Mouse (Mus musculus) urinary bladder, postnatal 36 days (tissue): ENCODE measurements around the gene Pygo2.

Experiments used
- DNase-seq, 2 experiments: peaks; one replicate each; pipeline ENCODE4 v3.0.0; 2022; ENCODE audit warnings: low spot score in 2 of 2, mixed read lengths in 1 of 2

Pygo2 gene

DNA sequence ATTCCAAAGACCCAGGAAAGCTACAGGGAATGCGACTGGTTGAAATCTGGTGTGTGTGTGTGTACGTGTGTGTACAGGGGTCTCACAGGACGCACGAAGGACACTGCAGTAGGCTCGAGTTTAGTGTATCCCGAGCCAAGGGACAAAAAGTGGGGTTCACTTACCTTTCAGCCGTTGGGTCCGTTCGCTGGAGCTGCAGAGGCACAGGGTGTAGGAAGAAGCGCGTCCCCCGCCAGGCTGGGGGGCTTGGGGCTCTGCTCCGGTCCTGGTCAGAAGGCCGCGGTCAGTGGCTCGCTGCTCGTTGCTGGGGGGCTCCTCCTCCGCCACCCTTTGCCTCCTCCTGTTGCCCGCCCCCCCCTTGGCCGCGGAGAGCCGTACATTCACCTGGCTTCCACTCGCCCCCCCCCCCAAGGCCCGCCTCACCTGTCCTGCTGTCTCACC is 37.1 kb upstream of the Pygo2 start:
- peak in 1 of 2 experiments; percentile 56 for DNase-seq

GRCm38 (mm10) chr3:89393605-89394004 is 36.4 kb upstream of the Pygo2 start:
- peak; percentile 99 for DNase-seq

DNA sequence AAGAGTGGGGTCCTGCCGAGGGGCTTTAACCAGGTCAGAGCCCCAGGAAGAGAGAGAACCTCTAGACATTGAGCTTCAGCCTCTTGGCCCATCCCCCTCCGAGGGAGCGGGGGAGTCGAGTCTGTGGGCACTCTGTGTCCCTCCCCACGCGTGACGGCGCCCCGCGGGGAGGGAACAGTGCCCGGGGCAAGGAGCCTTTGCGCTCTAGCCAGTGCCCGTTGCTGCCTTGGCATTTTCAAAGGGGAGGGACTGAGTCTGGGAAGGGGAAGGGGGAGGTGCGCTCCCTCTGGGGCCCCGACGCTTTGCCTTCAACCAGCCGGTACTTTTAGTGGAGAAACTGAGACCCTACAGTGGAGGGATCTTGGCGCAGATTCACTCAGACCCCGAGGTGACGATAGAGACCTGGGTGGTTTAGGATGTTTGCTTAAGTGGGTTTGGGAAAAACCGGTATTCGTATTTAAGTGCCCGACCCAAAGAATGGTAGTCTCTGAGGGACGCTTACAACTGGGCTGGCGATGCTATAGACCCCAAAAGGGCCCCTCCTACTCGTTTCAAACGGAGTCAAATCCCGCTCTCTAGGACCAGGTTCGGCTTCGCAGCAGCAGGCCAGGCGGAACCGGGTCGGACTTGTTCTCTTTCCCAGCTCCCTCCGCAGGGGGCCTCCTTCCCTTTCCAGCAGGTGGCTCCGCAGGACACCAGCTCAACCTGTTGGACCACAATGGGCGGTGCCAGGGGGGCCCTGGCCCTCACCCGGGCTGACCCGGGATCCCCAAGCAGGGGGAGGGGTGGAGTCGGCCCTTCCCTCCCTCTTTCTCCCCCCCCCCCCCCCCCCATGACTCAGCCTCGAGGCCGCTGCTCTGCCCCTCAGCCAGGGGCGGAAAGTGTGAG is 35.8 kb upstream of the Pygo2 start, which contains the start of gene Zbtb7b:
Gene Zbtb7b, minus strand, starts transcription at position 771 of the 888 bp plus-strand sequence.
- DNase-seq, result peak; percentile 87

DNA sequence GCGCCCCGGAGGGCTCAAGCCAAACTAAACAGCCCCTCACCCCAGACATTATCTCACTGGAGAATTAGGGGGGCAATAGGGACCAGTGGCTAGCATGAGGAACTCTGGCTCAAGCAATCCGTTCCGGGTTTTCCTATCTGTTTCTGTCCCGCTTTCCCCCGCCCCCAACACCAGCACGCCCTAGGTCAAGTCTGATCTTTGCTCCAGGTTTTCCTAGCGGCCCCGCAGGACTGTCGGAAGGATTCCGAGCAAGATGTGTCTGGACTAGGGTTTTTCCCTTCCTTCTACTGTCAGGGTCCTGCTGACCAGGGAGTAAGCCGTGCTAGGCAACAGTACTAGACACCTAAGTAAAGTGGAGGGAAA is 35.1 kb upstream of the Pygo2 start:
- peak; percentile 73 to 82 for DNase-seq

DNA sequence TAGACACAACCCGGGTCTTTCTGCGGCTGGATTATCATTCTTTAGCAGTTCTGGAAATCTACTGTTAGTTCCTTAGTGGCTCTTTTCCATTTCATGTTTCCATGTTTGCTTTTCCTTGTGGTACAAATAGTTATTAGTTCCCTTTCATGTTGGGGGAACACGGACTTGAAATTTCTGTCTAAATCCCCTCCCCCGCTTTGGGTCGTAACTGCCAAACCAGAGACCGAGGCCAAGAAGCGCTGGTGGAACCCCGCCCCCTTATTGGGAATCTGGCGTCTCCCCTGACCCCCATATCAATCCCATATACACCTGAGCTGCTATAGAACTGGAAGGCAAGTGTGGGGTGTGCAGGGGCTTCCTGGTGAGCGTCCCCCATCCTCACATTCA is 34.6 kb upstream of the Pygo2 start:
- no peak for DNase-seq

DNA sequence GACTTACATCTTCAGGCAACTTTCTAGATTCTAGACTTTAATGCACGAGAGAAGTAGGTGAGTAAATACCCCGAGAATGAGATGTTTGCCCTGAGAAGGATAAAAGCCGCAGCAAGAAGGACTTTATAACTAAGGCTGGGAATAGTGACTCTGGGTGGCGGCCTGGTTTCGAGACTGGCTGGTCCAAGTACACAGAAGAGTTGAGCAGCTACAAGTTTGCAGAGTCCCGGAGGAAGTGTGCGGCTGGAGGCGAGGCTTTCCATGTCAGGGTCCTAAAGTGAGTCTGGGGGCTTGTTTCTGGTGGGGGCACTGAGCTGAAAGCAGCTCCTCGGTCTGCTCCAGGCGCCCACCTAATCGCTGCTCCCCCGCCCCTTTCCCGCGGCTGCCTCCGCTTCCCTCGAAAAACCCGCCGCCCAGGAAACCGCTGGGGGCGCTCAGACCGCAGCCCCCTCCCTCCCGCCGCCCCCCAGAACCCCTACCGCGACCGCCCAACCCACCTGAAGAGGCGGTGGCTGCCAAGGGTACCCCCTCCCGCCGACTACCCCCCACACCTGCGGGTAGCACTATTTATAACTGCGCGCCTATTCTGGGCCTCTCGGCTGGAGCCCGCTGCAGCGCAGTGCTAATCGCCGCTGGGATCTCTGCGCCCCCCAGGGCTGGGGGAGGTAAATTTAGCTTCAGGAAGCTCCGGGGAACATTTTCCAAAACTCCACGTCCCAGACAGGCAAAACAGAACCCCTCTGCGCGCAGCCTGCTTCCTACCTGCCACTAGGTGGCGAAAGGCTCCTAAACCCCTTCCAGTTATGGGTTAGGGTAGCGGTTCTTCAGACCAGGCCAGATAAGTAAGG is 34.0 kb upstream of the Pygo2 start:
- peak in 1 of 2 experiments; percentile 67 for DNase-seq

DNA sequence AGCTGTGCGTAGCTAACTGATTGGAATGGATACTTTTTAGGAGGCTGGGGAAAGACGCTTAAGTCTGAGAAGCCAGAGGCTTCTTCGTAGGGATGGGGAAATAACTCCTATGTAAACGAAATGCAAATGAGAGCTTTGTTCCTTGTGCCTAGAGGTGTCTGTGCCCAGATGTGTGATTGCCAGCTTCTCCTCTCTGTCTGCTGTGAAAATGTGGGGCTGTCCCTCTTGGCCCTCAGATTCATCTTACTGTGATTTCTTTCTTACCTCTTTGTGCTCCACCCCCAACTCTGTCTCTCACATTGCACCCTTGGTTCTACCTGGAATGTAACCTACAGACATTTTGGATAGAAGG is 33.4 kb upstream of the Pygo2 start:
- no peak for DNase-seq

DNA sequence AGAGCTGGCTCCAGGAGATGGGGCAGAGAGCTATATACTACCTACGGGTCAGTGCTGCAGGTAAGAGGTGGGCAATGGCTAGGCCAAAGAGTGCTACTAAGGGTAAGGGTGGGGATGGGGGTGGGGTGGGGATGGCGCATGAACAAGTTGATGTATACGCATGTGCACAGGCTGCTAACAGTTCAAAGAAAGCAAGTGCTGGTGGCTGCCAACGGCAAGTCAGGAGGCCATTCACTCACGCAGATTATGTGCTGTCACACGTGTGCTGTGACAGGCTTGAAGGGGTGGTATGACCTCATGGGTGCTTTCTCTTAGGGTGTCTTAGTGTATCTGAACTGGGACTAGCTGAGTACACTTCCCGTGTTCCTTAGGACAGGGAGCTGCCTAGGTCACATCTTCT is 28.7 kb upstream of the Pygo2 start:
- no peak for DNase-seq

GRCm38 (mm10) chr3:89402693-89403092 is 27.3 kb upstream of the Pygo2 start, which contains the start of gene Lenep:
Lenep (minus strand) TSS chr3:89402793.
- no peak for DNase-seq

DNA sequence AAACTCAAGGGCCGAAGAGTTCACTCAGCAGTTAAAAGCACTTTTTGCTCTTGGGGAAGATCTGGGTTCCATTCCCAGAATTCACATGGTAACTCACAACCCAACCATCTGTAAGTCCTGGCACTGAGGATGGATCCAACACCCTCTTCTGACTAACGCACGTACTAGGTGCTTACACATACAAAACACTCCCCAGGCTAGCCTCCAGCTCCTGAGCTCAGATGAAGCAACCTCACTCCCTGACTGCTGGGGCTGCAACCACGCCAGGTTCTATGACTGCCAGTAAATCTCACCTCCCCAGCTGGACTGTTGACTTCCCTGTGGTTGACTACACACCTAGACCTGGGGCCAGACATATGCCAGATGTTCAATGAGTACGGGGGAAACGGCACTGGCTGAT is 23.1 kb upstream of the Pygo2 start:
- no peak for DNase-seq

DNA sequence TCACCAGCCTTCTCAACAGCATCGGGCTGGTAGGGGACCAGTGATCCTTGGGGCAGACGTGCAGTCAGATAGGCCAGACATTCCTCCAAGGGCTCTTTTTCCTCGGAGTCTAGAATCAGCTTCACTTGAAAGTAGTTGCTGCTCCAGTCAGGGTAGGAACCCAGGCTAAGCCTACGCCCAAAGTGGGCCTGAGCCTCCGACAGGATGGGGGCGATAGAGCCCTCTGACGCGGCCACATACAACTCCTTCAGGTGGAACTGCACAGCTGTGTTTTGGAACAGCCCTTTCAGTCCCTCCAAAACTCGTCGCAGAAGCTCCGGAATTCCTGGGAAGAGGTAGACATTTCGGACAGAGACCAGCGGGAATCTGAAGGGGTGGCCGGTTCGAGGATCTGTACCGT is 21.6 kb upstream of the Pygo2 start:
- no peak for DNase-seq

- no peak for DNase-seq
Observed at GRCm38 (mm10) chr3:89409701-89410100, 20.3 kb upstream of the Pygo2 start.

DNA sequence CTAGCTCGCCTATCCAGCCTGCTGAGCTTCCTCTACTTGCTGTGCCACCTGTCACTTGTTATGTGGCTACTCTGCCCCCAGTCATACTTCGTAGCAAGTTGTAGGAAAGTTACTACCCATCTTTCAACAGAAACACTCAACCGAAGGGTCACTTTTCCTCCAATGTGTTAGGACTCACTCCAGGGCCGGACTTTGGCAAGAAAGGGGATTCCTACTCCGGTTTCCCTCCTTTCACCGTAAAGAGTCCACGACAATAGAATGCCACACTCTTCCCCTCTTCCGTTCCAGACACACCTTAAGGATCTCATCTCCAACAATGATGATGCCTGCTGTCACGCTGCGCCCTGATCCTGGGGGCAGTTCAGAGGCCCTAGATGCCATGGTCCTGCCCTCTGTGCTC is 19.1 kb upstream of the Pygo2 start:
- DNase-seq, result no peak

- peak; percentile 99 to 100 for DNase-seq
Observed at GRCm38 (mm10) chr3:89411490-89412393, 18.3 kb upstream of the Pygo2 start, which contains the start of gene Flad1. Flad1 (minus strand) TSS chr3:89411870.

DNA sequence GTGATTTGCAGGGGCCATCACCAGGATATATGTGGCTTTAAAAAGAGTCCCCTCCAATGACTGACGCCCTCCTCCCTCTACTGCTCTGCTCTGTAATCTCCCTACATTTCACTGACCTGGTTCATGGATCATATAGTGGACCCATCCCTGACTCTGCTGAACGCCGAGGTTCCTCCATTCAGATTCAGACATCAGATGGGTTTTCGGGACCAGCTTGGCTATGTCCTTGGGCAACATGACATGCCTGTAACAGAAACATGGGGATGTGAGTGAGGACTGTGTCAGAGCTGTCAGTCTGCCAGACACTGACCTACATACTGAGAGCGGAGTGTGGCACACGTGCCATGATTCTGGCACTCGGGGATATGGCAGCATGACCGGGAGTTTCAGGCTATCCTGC is 13.9 kb upstream of the Pygo2 start:
- no peak for DNase-seq

DNA sequence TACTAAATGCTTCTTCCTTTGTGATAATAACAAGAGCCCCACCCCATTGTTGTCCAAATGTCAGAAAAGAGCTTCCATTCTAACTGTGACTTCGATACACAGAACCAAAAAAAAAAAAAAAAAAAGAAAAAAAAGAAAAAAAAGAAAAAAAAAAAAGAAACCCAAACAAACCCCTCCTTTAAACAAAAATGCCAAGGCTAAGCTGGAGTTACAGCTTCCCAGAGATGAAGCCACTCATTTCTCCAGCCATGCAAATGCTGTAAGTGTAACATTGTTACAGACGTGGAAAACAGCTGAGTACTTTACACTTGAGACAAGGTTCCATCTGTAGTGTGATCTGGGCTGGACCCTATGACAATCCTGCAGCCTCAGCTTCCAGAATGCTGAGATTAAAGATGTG is 12.9 kb upstream of the Pygo2 start:
- no peak for DNase-seq

GRCm38 (mm10) chr3:89417840-89418169 is 12.2 kb upstream of the Pygo2 start:
- no peak for DNase-seq

DNA sequence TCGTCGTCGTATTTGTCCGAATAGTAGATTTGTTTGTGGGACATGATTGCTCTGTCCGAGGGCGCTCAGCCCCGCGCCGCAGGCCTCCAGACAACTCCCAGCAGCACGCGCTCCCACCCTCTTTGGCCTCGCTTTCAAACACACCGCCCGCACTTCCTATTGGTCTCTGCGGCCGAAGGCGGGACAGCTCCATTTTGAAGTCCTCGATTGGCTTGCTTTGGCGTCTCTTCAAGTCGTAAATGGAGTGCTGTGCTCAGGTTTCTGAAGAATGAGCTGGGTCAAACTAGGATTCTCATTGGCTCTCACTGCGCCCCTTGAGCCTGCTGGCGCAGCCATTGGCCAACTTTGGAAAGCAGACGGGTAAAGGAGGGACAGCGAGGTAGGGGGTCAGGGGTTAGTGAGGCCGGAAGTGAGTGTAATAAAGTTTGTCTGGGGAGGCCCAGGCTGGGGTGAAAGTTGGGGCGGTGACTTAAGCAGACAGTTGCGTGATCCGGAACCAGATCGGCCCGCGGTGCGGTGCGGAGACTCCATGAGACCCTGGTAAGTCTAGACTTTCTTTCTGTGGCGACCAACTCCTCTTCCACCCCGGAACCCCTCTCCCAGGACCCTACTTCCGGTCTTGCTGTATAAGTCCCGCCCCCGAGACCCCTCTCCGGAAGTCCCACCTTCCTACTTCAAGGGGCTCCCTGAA is 11.7 kb upstream of the Pygo2 start, which contains the start of the genes Cks1b and Shc1:
Gene Cks1b, minus strand, starts transcription at position 214 of the 691 bp plus-strand sequence.
Gene Shc1, plus strand, starts transcription at position 274 of the 691 bp plus-strand sequence.
- peak; percentile 88 to 94 for DNase-seq

- DNase-seq, result peak; percentile 60 to 82
Observed at GRCm38 (mm10) chr3:89418861-89419250, 11.2 kb upstream of the Pygo2 start.

- DNase-seq, result peak; percentile 31 to 70
Observed at GRCm38 (mm10) chr3:89419571-89419970, 10.4 kb upstream of the Pygo2 start.

DNA sequence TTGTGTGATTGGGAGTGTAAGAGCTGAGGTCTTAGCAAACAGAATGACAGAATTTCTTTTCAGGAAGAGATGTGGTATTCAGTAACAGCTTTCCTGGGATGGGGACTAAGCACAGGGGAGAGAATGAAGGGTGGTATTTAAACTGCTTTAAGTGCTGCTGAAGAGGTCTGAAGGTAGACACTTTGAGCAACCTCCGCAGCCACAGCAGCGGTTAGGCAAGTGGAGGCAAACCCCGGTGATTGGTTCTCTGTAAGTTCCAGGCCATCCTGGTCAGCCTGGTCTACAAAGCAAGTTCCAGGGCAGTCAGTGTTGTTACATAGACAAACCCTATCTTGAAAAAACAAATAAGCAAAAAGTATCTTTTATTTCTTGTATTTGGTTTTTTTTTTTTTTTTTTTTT is 10.0 kb upstream of the Pygo2 start:
- DNase-seq, result no peak
